Mouse (Mus musculus) erythroblast, adult 5-6 weeks (primary cell): ENCODE data around the gene Oas1d. TPM values are rescaled to one million over a fixed set of nuclear protein-coding genes. Genes with fewer than 3 reads are reported as not detected.

ENCODE experiments used
- ATAC-seq: replicated peaks from 2 replicates; pipeline ENCODE4 v1.8.0; 2016; ENCODE audit warnings: moderate number of reproducible peaks, mild to moderate bottlenecking, moderate TSS enrichment, inconsistent platforms; ENCODE audit not compliant: poor library complexity, low FRiP score, severe bottlenecking
- total RNA-seq, 2 experiments: library from RNA; stranded (forward) in 1 of 2; stranded (reverse) in 1 of 2; fragments of 150-400 nt in 1 of 2; fragments of 200-764, 138-1000 nt in 1 of 2; gene quantifications; 2 replicates each; pipeline versions ENCODE4 v1.2.3 to v1.2.4; 2015 to 2017; ENCODE audit warnings: low replicate concordance in 2 of 2

The Oas1d gene
- total RNA-seq, 2 experiments from 2014 or later = not detected

- no peak for ATAC-seq
Observed at GRCm38 (mm10) chr5:120966894-120967293, 52.6 kb downstream of the Oas1d start.

GRCm38 (mm10) chr5:120967355-120968133 lies 53.2 kb downstream of the Oas1d start:
- no peak for ATAC-seq

GRCm38 (mm10) chr5:120968134-120968532 lies 53.8 kb downstream of the Oas1d start:
- ATAC-seq = no peak

GRCm38 (mm10) chr5:120968799-120969198 lies 54.5 kb downstream of the Oas1d start:
- no peak for ATAC-seq

- ATAC-seq = no peak
Observed at GRCm38 (mm10) chr5:120969703-120970102, 55.4 kb downstream of the Oas1d start.

Other genes with a start within 250 kb of the Oas1d start
- gene Dtx1, start 202.6 kb upstream of the Oas1d start, total RNA-seq (2015; ENCODE audit: low replicate concordance) = not detected in 2 replicates
- not detected in 2 replicates for gene Dtx1, start 202.6 kb upstream of the Oas1d start, total RNA-seq (2017; ENCODE audit: low replicate concordance)
- 10.2 and 17.9 TPM in 2 replicates for gene Oas2, start 164.7 kb upstream of the Oas1d start, total RNA-seq (2015; ENCODE audit: low replicate concordance)
- 3.8 and 7.0 TPM in 2 replicates for gene Oas2, start 164.7 kb upstream of the Oas1d start, total RNA-seq (2017; ENCODE audit: low replicate concordance)
- 67.2 and 98.2 TPM in 2 replicates for gene Oas3, start 136.9 kb upstream of the Oas1d start, total RNA-seq (2015; ENCODE audit: low replicate concordance)
- gene Oas3, start 136.9 kb upstream of the Oas1d start, total RNA-seq (2017; ENCODE audit: low replicate concordance) = 75.8 and 76.4 TPM in 2 replicates
- gene Oas1e, start 119.0 kb upstream of the Oas1d start, total RNA-seq (2015; ENCODE audit: low replicate concordance) = 4.2 TPM in 1 of 2 replicates, not detected in the other
- gene Oas1e, start 119.0 kb upstream of the Oas1d start, total RNA-seq (2017; ENCODE audit: low replicate concordance) = 1.4 and 3.9 TPM in 2 replicates
- 1.7 and 9.8 TPM in 2 replicates for gene Oas1c, start 102.0 kb upstream of the Oas1d start, total RNA-seq (2015; ENCODE audit: low replicate concordance)
- gene Oas1c, start 102.0 kb upstream of the Oas1d start, total RNA-seq (2017; ENCODE audit: low replicate concordance) = 2.3 and 3.3 TPM in 2 replicates
- gene Oas1f, start 67.2 kb upstream of the Oas1d start, total RNA-seq (2015; ENCODE audit: low replicate concordance) = not detected in 2 replicates
- gene Oas1f, start 67.2 kb upstream of the Oas1d start, total RNA-seq (2017; ENCODE audit: low replicate concordance) = not detected in 2 replicates
- not detected in 2 replicates for gene Oas1h, start 53.1 kb upstream of the Oas1d start, total RNA-seq (2015; ENCODE audit: low replicate concordance)
- not detected in 2 replicates for gene Oas1h, start 53.1 kb upstream of the Oas1d start, total RNA-seq (2017; ENCODE audit: low replicate concordance)
- 1.0 TPM in 1 of 2 replicates, not detected in the other for gene Oas1g, start 26.9 kb upstream of the Oas1d start, total RNA-seq (2015; ENCODE audit: low replicate concordance)
- gene Oas1g, start 26.9 kb upstream of the Oas1d start, total RNA-seq (2017; ENCODE audit: low replicate concordance) = 0.94 TPM in 1 of 2 replicates, not detected in the other
- 5.6 and 6.0 TPM in 2 replicates for gene Oas1a, start 7.0 kb upstream of the Oas1d start, total RNA-seq (2015; ENCODE audit: low replicate concordance)
- gene Oas1a, start 7.0 kb upstream of the Oas1d start, total RNA-seq (2017; ENCODE audit: low replicate concordance) = 6.8 and 8.8 TPM in 2 replicates
- not detected in 2 replicates for gene Rph3a, start 95.6 kb downstream of the Oas1d start, total RNA-seq (2015; ENCODE audit: low replicate concordance)
- not detected in 2 replicates for gene Rph3a, start 95.6 kb downstream of the Oas1d start, total RNA-seq (2017; ENCODE audit: low replicate concordance)